Mouse (Mus musculus) testis, adult 2 months (tissue): ENCODE results near the gene Sp7. TPM values are rescaled to one million over a fixed set of nuclear protein-coding genes. Genes with fewer than 3 reads are reported as not detected.
"Not testable (repeated sequence)": the region's sequence is repeated elsewhere in the genome, so short reads cannot be mapped to it uniquely, and the experiment has no call there.

ENCODE experiments used
- H3K27ac ChIP-seq: fragments of 200-500 bp; 2 replicates; pipeline ENCODE4 v1.5.1; 2012; ENCODE audit warnings: low read depth, low read length; ENCODE audit not compliant: control insufficient read depth, insufficient read depth
- H3K27me3 ChIP-seq: fragments of 200-500 bp; 2 replicates; pipeline ENCODE4 v1.6.1; 2012; ENCODE audit warnings: mild to moderate bottlenecking, low read length, moderate library complexity; ENCODE audit not compliant: control insufficient read depth, insufficient read depth
- H3K36me3 ChIP-seq: fragments of 200-500 bp; 2 replicates; pipeline ENCODE4 v1.6.1; 2012; ENCODE audit warnings: mild to moderate bottlenecking, low read length; ENCODE audit not compliant: control insufficient read depth, insufficient read depth
- H3K4me1 ChIP-seq: fragments of 200-500 bp; 2 replicates; pipeline ENCODE4 v1.6.1; 2012; ENCODE audit warnings: low read length; ENCODE audit not compliant: control insufficient read depth, insufficient read depth
- H3K4me3 ChIP-seq: fragments of 200-500 bp; 2 replicates; pipeline ENCODE4 v1.5.1; 2012; ENCODE audit warnings: low read depth, mild to moderate bottlenecking, low read length, moderate library complexity, mixed read lengths; ENCODE audit not compliant: control insufficient read depth
- CTCF ChIP-seq: fragments of 200-500 bp; IDR thresholded peaks from 2 replicates; pipeline ENCODE4 v1.5.1; 2012; ENCODE audit warnings: low read depth, mild to moderate bottlenecking, inconsistent platforms, low read length, moderate library complexity; ENCODE audit not compliant: control insufficient read depth, insufficient read depth, insufficient replicate concordance
- POLR2A ChIP-seq: fragments of 200-500 bp; IDR thresholded peaks from 2 replicates; pipeline ENCODE4 v1.6.1; 2012; ENCODE audit warnings: low read depth, mild to moderate bottlenecking, inconsistent platforms, low read length, moderate library complexity; ENCODE audit not compliant: control insufficient read depth
- polyA plus RNA-seq: library from polyadenylated mRNA; depleted of rRNA; stranded (reverse); fragments of >200 nt; gene quantifications from 2 replicates; pipeline ENCODE4 v1.2.3, GENCODE M21; 2012

The Sp7 gene
- polyA plus RNA-seq, 1 experiment = 0.06 TPM

DNA sequence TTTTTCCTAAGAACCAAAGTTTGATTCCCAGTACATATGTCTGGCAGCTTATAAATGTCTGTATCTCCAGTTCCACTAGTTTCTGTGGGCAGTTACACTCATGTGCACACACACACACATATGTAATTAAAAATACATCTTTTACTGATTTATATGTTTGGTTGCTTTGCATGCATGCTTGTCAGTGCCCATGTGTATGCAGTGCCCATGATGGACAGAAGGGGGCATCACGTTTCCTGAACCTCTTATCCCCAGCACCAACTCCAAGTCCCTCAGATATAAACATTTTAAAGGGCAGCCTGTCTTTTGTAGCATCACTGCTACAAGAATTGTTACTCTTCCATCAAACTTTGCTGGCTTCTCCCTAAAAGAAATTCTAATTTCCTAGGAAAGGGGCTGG is 25.4 kb downstream of the Sp7 start:
- Histone ChIP-seq H3K36me3 (peaks cover 2% of the 10 kb centered on the region), H3K27me3 (no peaks in the 10 kb centered on the region), H3K4me3 (no peak overlapping the region), H3K4me1 (no peaks in the 10 kb centered on the region), H3K27ac (no peak overlapping the region)
- TF ChIP-seq CTCF (peak; percentile 24; the same call in 1 of the 2 replicates), POLR2A (no peak)

DNA sequence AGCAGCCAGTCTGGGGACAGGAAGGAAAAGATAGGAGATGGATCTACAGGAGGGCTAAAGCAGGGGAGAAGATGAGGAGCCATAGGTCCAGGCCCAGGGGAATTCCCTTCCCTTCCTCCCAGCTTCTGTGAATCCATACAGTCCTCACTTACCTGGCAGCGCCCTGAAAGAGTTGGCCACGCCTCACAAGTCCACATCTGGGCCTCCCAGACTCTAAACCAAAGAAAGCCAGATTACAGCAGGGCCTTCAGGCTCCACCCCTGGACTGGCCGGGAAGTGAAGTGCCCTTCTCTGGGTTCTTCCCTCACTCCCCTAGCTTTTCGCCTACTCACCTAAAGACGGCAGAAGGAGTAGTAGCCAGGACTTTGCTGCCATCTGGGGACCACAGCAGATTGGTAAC is 27.4 kb downstream of the Sp7 start:
- H3K4me1 ChIP-seq = no peaks in the 10 kb centered on the region
- no peak overlapping the region for H3K27ac ChIP-seq
- H3K4me3 ChIP-seq = no peak overlapping the region
- peaks cover 2% of the 10 kb centered on the region for H3K36me3 ChIP-seq
- no peak for TF ChIP-seq CTCF
- no peaks in the 10 kb centered on the region for H3K27me3 ChIP-seq

DNA sequence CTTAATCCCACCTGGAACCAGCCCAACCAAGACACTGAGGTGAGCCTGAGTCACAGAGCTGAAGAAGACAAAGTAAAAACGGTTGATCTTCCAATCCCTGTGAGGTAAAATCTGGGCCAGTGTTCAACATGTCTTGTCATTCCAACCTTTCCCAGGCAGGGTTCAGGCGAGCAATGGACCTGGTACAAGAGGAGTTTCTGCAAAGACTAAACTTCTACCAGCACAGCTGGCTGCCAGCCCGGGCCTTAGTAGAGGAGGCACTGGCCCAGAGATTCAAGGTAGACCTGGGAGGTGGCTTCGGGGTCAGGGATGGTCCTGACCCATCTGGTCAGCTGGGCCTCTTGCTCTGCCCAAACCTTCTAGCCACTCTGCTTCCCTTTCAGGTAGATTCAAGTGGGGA is 30.0 kb downstream of the Sp7 start:
- Histone ChIP-seq H3K4me1 (peaks cover 8% of the 10 kb centered on the region), H3K4me3 (no peak overlapping the region), H3K27ac (no peak overlapping the region), H3K27me3 (no peaks in the 10 kb centered on the region), H3K36me3 (peaks cover 2% of the 10 kb centered on the region)
- TF ChIP-seq POLR2A (no peak), CTCF (no peak)

DNA sequence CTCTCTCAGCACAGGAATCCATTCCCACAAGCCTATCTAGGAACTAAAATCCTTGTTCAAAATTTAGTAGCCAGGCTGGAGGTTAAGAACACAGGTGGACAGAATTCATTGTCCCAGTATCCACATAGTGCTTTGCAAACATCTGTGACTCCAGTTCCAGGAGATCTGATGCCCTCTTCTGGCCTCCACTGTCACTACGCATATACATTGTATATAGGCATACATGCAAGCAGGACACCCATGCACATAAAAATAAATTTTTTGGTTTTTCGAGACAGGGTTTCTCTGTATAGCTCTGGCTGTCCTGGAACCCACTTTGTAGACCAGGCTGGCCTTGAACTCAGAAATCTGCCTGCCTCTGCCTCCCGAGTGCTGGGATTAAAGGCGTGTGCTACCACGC is 31.1 kb downstream of the Sp7 start:
- not testable (repeated sequence) for H3K27me3 ChIP-seq, H3K27ac ChIP-seq, H3K4me3 ChIP-seq, H3K36me3 ChIP-seq
- H3K4me1 ChIP-seq = peaks cover 13% of the 10 kb centered on the region

DNA sequence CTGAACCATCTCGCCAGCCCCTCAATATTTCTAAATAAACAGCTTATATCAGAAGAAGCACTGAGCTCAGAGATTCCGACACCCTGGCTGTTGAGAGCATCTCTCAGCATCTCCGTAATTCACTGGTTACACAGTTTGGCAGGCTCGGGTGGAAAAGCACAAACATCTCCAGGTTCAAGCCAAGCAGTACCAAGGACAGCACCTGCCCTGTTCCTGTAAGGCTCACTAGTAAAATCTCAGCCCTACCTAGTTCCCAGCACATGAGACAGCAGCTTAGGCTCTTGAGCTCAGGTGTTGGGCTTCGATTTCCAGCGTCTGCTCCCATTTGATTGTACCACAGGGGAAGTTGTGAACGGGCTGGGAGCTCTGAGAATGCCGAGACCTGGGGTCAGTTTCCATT is 31.7 kb downstream of the Sp7 start:
- peaks cover 1% of the 10 kb centered on the region for H3K36me3 ChIP-seq
- peaks cover 13% of the 10 kb centered on the region for H3K4me1 ChIP-seq
- TF ChIP-seq POLR2A (no peak), CTCF (no peak)
- H3K27me3 ChIP-seq = no peaks in the 10 kb centered on the region
- H3K27ac ChIP-seq = no peak overlapping the region
- H3K4me3 ChIP-seq = no peak overlapping the region

DNA sequence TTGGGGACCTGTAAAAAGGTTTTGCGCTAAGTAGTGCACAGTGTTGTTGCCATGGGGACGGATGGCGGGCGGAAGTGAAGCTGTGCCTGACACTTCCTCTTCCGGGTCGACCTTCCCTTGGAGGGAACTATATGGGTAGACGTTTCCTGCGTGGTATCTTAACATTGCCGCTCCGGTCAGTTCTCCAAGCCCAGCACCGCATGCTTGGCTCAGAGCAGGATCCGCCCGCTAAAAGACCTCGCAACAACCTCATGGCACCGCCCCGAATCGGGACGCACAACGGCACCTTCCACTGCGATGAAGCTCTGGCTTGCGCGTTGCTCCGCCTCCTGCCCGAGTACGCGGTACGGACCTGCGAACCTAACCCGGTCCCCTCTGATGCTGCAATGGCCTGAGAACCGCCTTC is 35.4 kb downstream of the Sp7 start, which contains the start of gene Myg1:
TSS of gene Myg1 (plus strand) at position 100 of the 406 bp plus-strand sequence.
- H3K36me3 ChIP-seq = no peaks in the 10 kb centered on the region
- H3K27me3 ChIP-seq = no peaks in the 10 kb centered on the region
- H3K27ac ChIP-seq = peak within 1 kb of the TSS; percentile 84
- TF ChIP-seq CTCF (no peak), POLR2A (peak; percentile 87)
- peaks cover 13% of the 10 kb centered on the region for H3K4me1 ChIP-seq
- H3K4me3 ChIP-seq = peak within 1 kb of the TSS; percentile 95

DNA sequence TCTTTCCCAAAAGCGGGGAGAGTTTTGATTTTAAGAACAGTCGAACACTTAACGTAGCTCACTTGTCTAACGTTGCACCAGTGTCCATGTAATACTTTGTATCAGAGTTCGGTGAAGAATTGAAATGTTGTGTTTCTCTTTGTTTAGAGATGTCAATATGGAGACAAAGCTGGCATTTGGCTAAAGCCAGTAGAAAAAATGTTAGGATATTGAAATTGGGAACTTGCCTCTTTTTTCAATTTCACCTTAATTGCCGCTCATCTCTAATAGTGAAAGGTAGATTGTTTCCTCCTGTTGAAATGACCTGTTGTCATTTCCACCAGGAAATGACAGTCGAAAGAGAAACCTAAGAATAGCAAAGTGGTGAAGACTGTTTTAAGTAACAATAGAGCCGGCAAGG is 40.1 kb downstream of the Sp7 start:
- H3K36me3 ChIP-seq = no peaks in the 10 kb centered on the region; the same call in 1 of the 2 replicates
- peak overlapping the region; percentile 95; the same call in 1 of the 2 replicates for H3K4me3 ChIP-seq
- peaks cover 5% of the 10 kb centered on the region for H3K4me1 ChIP-seq
- no peak overlapping the region; the same call in 1 of the 2 replicates for H3K27ac ChIP-seq
- no peak for TF ChIP-seq CTCF
- no peak for TF ChIP-seq POLR2A
- H3K27me3 ChIP-seq = no peaks in the 10 kb centered on the region

DNA sequence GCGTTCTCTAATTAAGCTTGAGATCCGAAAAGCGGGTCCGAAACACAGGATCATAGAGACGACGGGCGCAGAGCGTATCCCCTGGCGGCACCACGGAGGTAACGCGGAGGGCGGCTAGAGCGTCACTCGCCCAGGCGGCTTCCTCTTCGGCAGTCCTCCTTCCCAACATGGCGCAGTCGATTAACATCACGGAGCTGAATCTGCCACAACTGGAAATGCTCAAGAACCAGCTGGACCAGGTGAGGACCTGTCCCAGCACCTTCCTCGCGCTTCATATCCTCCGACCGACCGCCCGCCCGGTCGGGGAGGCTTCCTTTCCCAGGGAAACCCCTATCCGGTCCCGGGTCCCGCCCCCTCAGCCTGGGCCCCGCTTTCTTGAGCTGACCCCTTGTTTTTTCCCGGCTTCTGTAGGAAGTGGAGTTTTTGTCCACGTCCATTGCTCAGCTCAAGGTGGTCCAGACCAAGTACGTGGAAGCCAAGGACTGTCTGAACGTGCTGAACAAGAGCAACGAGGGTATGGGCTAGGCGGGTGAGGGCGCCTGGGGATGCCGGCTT is 40.9 kb downstream of the Sp7 start, which contains the start of gene Pfdn5:
TSS of gene Pfdn5 (plus strand) at position 95 of the 555 bp plus-strand sequence.
- no peaks in the 10 kb centered on the region for H3K27me3 ChIP-seq
- H3K36me3 ChIP-seq = no peaks in the 10 kb centered on the region; the same call in 1 of the 2 replicates
- peaks cover 1% of the 10 kb centered on the region; the same call in 1 of the 2 replicates for H3K4me1 ChIP-seq
- peak within 1 kb of the TSS; percentile 95 for H3K4me3 ChIP-seq
- H3K27ac ChIP-seq = peak within 1 kb of the TSS; percentile 83
- no peak; the same call in 1 of the 2 replicates for TF ChIP-seq CTCF
- peak; percentile 93 for TF ChIP-seq POLR2A
